Mouse (Mus musculus): ENCODE measurements around the gene Nrp2.

Nrp2 gene

DNA sequence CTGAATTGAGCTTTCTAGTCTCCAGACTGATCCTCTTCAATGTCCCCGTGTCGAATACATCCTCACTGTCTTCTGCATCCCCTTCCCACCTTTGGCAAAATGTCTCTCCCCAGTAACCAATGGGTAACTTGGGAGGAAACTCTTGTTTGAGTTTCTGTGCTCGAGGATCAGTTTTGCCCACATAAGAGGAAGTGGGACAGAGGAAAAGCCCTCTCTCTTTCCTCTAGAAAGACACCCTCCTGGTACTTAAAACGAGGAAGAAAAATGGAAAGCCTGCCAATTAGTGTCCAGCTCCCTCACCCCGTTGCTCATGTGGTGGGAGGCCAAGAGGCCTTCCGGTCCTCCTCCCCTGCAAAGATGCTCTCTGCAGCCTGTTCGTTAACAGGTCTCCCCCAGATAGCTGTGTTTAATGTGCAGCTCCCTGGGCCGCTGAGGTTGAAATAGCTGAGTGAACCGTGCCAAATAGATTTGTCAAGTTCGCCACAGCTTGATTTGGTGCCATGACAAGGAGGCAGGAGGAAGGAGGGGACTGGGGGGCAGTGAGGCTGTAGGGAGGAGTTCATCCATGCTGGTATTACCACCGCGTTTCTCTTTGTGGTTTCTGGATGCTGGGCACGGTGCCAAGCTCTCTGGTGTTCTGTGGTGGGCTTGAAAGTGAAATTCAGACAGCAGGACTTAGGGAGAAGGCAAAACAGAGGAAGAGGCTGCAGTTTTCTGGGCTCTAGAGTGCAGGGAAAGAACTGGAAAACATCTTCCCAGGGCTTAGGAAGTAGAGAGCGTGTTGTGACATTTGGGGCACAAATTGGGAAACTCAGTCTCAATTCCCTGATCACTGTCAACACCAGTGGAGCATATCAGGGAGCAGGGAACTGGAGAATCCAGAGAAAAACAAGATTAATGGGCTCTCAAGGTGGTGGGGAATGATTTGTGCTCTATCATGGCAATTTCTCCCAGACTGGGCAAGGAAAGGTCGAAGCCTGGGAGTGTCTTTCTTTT is 48.2 kb downstream of the Nrp2 start:
- no peak for DNase-seq (ENCODE audit: low read depth)

DNA sequence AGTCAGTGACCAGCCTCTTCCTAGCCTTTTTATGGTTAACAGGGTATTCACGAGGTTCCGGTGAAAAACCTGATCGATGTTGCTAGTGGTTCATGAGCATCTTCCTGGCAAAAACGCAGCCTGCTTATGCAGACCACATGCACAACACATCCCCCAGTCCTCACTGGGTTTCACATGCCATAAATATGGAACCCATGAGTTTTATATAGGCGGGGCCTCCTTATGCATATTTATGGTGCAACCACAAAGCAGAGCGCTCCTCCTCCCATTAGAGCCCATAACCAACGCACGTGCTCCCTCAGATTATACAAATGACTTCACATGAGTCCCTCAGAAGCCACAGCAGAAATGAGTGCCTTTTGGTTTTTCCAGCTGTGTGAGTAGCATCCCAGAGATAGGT is 49.0 kb downstream of the Nrp2 start:
- DNase-seq (ENCODE audit: low read depth) = no peak

DNA sequence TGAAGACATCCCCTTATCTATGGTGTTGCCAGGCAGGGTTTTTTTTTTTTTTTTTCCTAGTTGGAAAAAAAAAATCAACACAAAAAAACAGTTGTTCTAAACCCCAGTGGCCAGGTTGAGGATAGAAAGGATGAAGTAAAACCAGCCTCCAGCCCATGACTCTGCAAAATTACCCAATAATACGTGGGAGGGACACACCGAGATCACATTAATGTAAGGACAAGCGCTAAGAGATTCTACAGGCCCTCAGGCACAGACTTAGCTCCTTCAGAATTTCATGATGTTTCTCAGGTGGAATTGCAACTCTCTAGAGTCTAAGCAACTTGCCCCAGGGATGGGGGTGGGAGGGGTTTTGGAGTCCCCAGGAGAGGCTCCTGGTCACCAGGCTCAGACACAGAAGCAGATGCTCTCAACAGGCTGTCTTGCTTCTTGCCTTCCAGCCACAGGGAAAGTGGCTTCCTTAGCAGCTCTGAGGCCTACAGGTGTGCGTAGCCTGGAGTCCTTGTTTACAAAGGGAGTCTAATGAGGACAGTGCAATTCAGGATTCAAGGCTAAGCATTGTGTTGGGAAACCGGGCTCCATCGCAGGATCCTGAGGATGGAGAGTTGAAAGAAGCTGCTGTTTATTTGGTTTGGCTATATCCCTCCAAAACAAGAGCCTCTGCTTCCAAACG is 49.7 kb downstream of the Nrp2 start:
- DNase-seq (ENCODE audit: low read depth) = no peak

DNA sequence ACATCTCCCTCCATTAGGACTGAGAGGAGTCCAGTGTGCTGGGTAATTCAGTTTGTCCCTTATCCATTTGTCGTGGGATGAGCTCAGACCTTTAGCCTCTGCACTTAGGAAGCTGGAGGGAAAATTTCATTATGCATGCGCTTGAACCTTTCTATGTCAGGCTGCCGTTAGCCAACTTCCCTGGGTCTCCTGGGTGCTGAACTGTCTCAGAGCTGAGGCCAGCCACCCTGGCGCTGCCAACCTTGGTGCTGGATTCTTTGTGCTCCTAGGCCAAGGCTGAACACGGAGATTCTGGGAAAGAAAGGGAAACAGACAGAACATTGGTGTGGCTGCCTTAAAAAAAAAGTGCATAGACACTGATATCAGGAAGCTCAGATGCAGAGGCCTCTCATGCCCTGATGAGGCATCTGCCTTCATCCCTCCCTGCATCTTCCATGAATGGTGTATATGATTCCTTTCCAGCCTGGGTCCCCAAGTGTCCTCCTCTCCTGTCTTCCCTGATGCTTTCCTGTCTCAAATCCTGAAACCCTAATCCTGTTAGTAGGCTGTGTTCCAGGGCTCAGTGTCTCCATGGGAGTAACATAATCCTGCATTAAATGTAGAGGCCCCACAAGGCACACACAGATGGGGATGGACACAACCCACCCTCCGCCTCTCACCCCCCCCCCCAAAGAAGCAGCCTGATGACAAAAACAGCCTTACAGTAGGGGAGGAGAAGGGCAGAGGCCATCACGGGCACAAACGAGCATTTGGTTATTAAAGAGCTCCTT is 51.2 kb downstream of the Nrp2 start:
- DNase-seq (ENCODE audit: low read depth) = no peak

DNA sequence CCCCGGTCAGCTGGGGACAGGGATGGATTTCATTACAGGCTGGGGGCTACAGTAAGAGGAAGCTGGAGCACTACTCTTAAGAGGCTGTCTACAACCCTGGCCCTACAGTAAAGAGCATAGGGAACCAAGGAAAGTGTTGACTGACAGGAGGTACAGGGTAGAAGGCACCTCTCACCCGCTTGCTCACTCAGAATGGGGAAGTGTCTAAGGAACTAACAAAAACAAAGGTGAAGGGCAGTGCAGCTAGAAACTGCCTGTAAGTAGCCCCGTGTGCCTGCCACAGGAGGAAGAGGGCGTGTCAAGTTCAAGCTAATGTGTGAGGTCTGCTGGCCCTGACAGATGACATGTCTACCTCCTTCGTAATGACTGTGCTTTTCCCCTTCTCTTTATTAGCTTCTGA is 57.0 kb downstream of the Nrp2 start:
- DNase-seq (ENCODE audit: low read depth) = no peak

DNA sequence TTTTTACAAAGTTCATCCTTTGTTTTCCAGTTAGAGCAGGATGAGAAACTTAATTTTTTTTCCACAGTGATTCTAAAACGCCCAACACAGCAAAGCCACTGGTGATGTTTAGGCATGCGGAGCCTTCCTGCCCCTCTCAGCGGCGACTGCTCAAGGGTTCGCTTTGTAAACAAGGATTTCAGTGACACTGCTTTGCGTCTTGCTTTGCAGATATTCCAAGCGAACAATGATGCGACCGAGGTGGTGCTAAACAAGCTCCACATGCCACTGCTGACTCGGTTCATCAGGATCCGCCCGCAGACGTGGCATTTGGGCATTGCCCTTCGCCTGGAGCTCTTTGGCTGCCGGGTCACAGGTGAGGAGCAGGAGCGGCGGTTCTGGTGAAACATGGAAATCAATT is 57.5 kb downstream of the Nrp2 start:
- DNase-seq (ENCODE audit: low read depth) = no peak

DNA sequence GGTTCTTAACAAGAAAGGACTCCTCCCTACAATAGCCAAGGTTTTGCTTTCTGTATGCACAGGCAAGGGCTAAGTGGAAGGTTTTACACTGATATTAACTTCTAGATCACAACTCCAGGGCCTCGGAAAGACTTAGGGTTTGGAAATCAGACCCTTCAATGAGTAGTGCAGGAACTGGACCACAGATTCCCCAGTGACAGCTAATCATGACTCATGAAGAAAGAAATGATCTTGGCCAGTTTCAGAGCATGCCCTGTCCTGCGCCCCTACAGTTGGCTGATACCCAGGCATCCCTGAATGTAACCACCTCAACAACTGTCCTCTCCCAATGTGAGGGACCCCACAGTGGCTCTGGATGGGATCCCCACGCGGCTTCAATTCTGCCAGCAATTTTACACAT is 60.7 kb downstream of the Nrp2 start:
- no peak for DNase-seq (ENCODE audit: low read depth)

DNA sequence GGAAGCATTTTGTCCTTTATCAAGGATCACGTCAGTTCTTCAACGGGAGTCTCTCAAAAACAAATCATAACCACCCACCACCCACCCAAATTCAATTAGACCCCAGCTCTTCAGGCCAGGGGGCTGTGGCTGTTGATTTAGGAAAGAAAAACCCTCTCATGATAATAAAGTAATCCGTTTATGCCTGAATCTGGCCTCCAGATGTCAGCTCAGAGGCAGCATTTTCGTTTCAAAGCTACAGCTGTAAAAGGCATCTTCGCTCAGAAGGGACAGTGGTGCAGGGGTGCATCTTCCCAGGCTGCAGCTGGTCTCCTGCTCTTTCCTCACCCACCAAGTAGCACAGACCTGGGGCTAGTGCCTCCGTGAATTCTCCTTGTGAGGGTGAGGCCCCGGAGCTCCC is 62.1 kb downstream of the Nrp2 start:
- DNase-seq (ENCODE audit: low read depth) = no peak

DNA sequence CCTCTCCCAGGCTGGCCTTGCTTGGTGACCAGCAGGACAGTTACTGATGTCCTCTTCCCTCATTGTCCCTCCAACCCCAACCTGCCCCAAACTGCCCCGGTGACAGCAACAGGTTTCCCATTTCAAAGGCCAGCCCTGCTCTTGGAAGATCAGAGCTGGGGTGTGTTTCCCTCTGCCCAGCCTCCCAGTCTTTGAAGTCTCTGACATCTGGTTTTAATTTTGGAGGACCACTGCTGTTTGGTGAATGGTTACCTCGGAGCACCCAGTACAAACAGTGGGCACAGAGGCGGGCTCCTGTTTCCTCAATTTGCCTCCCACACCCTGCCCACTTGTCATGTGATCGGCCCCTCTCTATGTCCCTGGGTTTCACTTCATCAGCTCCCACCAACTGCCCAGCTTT is 63.7 kb downstream of the Nrp2 start:
- DNase-seq (ENCODE audit: low read depth) = no peak

DNA sequence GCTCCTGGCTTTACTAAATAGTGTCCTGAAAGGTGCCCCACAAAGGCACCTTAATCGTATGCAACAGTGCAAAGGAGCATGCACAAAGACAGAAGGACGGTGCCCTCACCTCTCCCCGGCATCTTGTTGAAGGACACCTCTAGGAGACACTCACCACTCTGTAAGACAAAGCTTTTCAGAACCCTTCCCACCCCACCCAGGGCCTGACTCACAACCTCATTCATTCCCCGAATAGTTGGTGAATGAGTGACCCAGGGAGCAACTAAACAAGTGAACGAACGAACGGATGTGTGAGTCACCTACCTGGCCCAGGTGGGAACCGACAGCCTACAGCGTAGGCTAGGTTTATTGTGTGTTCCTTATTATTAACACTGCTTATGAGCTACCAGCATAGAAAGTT is 64.5 kb downstream of the Nrp2 start:
- DNase-seq (ENCODE audit: low read depth) = no peak

DNA sequence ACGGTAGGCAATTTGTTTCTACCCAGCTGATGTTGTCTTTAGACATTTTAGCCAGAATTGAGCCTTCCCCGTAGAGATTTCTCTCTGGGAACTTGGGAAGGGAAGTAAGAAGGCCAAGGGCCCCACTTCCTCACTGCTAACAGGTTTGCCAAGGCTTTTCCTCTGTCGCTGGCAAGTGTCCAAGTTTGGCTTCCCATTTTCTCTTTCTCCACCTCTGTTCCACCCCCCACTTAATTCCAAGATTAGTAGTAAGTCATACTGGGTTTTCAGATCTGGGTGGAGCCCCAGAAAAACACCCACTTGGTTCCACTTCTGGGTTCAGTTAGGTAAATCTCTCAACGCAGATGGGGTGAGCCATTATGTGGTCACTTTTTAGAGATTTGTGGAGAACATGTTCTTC is 67.5 kb downstream of the Nrp2 start:
- DNase-seq (ENCODE audit: low read depth) = no peak

DNA sequence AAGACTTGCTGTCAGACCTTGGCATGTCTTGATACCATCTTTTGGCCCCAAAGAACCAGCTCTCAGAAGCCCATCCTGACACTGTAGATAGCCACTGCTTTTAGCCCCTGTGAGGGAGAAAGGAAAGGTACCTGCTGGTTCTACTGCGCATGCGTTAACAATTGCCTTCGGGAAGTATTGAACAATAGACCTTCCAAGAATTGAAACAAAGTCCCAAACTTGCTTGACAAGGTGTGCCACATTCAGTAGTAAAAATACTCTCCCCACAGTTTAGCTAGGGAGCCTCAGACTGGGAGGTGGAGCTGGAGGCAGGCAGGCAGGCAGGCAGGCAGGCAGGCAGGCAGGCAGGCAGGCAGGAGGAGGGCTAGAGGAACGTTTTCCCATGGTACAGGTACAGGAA is 69.3 kb downstream of the Nrp2 start:
- no peak for DNase-seq (ENCODE audit: low read depth)

DNA sequence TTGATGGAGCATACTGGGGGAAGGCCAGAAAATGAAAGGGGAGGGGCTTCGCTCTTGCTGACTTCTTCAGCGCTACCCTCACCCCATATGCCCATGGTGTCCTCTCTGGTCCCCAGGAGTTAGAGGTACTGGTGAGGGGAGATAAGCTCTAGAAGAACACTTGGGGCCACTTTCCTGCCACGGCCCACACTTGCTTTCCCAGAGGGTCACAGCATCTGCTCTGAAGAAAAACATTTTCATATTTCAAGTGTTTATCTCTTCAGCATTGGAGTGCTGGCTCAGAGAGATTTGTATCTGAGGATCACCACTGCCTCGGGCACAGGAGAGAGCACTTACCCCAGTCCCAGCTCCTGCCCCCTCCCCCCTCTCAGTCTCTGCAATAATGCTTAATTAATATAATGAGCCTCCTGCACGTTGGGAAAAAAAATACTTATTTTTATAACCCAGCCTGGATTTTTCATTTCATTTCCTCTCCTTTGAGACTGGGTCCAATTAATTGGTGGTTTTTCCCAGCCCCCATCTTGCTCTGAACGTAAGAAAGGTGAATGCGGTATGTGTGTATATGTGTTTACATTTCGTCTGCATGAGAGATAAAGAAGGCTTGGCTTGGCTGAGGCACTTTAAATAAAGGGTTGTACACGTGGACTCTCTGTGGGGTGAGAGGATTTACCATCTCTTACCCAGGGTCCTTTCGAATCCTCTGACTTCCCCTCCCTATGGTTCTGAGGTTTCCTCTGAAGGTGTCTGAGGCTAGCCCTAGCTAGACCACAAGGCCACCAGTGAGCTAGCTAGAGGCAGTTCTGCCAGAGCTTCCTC is 70.2 kb downstream of the Nrp2 start:
- no peak for DNase-seq (ENCODE audit: low read depth)

DNA sequence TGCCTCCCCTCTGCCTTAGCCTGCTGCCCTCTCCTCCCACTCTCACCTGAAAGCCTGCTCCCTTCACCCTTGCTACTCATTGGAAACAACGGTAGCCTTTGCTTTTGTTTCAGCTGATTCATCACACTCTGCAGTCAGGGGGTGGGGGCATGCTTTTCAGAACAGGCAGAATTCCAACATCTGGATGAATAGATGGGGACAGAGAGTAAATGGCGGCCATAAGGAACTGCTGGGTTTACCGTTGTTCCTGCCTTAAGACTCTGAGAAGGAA is 70.8 kb downstream of the Nrp2 start:
- DNase-seq (ENCODE audit: low read depth) = no peak

DNA sequence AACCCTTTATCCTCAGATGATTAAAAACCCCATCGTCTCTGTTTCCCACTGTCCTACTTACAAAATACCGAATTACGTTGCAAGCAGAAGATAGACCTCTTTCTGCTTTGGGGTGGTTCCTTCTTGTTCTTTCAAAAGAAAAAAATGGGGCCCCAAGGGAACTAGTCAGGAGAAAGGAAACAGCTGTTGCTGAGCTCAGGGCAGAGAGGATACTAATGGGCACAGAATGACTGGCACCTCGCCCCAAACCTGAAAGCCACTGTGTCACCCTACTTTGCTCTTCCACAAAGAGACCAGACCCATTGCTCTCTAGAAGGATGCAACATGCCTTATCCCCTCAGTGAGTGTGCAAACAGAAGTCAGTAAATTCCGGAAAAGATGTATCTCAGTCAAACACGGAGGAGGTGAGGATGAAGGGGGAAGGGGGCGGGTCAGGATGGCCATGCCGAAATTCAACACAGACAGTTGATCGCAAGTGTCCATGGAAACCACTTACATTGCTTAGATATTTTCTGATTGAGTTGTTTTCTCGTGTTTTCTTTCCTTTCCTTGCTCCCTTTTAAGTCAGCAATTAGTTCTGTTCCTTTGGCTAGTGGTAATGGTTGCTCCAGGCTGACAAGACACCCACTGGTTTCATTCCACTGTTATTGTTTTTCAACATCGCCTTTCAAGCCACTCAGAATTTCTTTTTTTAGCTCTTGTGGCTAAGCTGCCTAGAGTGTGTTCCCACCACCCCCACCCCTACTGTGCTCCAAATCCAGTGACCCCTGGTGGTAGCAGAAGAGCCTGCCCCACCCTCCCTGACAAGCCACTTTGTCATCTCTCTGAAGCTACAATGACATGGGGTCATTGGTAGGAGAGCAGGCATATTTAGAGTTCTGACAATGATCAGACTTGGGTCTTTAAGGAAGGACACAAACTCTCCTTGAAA is 71.5 kb downstream of the Nrp2 start:
- DNase-seq (ENCODE audit: low read depth) = no peak

DNA sequence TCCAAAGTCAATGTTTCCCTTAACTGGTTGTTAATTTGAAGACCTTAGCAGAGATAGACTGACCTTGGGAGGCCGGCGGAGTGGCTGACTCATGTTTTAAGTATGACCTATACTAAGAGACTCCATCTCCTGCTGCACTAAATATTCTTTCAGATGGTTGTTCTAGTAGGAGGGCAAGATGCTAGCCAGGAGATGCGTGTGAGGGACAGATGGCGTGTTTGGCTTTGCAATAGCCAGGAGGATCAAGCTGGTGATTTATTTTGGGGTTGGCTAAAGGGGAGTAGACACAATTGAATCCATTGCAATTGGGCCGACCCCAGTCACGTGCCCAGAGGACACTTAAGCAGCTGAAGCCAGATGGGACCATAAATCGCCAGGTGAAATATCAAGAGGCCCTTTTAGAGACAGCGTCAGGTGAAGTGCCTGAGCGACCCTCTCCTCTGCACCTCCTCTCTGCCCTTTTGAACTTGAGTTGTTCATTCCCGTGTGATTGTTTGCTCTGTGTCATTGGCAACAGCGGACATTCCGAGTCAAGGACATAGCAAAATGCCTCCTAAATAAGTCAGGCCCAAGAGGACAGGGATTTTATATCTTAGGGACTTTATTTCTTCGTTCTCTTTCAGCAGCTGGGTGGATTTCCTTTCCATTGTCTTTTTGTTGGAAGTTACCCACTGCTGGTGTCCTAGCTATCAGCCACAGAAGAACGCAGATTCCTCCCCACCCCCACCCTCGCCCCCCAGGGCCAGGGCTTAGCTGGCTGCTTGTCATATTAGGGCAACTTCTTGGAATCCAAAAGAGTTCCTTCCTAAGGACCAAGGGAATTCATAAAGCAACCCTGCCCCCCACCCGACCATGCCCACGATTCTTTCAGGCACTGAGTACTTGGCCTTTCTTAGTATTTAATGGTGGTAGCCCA is 74.5 kb downstream of the Nrp2 start:
- no peak for DNase-seq (ENCODE audit: low read depth)

DNA sequence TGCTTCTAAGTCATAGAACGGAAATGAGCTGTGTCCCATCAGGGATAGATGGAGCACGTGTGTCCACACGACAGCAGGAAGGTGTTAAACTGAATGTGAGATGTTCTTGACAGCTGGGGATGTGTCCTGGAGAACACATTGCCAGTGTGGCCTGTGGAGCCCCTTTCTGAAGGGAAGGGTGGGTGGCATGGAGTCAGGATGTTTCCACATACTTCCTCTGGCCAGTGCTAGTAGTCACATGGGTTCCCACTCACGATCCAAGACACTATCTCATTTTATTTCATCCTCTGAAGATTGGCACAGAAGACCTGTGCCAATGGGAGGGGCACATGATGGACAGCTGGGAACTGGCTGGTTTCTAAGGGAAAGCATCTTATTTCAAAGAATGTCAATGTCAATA is 75.8 kb downstream of the Nrp2 start:
- DNase-seq (ENCODE audit: low read depth) = no peak

DNA sequence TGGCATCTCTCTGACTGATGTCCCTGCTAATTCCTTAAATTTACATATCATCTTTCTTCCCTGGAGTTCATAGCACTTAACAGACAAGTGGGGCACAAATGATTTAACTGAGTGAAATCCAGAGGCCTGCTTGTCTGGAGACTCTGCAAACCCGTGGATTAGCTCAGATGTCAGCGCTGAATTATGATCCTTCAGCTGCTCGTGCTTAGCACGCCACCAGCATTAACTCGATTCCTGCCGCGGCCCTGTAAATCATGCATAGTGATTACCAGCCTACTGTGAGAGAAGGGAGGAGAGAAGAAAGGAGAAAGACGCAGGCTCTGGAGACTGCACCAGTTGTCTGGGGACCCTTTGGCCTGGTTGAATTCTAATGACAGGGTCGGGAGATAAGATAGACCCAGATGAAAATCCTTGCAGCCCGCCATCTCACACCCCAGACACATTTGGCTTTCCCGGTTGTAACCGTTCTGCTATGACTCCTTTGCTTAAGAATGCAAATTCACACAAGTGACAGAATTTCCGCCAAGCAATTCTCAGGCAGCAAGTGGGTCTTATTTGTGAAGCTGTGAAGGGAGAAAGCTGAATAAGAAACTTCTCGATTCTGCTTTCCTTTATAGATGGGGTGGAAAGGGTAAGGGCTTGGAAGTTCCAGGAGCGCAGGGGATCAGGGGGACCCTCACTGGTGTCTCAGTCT is 77.1 kb downstream of the Nrp2 start:
- DNase-seq (ENCODE audit: low read depth) = no peak

DNA sequence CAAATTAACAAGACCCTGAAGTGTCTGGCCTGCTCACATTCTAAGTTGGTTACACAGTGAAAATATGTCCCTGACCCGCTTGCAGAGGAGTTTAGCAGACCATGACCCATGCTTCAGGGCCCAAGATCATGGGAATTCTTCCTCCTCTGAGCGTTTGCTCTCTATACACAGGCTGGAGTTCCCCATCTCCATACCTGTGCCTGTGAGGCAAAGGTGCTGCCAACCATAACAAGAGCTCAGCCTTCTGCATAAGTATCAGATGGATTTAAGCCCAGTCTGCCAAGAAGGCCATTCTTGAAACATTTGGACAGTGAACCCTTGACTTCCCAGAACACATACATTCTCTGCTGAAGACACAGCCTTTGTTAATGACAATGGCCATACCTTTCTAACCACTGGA is 79.1 kb downstream of the Nrp2 start:
- DNase-seq (ENCODE audit: low read depth) = no peak
